Mouse (Mus musculus): ENCODE data around the gene Wdr18.

- TF ChIP-seq NRF1 (IDR thresholded peaks at IDR 0.05; ENCODE audit: low read depth, low read length) (no peak), CTCF (conservative IDR thresholded peaks at IDR 0.05 in 1 of 2, IDR thresholded peaks at IDR 0.05 in 1 of 2; ENCODE audit: low read depth in 2 of 2, low read length in 2 of 2) (no peak), MEF2A (IDR thresholded peaks at IDR 0.05; ENCODE audit: borderline replicate concordance, low read depth, low read length) (no peak), RAD21 (IDR thresholded peaks at IDR 0.05; ENCODE audit: low read depth, low read length) (no peak), SMC3 (IDR thresholded peaks at IDR 0.05; ENCODE audit: low read depth, low read length) (no peak), CHD2 (IDR thresholded peaks at IDR 0.05; ENCODE audit: low read length) (no peak), POLR2A (IDR thresholded peaks at IDR 0.05; ENCODE audit: low read depth, low read length) (no peak), USF2 (conservative IDR thresholded peaks at IDR 0.05; ENCODE audit: low read depth, low read length) (no peak), HCFC1 (IDR thresholded peaks at IDR 0.05; ENCODE audit: low read depth, low read length) (no peak), USF1 (IDR thresholded peaks at IDR 0.05; ENCODE audit: low read depth, low read length) (no peak)
These were observed 14.1 kb downstream of the Wdr18 start for GRCm38 (mm10) chr10:79974087-79974486.
